Mouse (Mus musculus) gastrocnemius, postnatal 10 days (tissue): ENCODE data around the gene Cass4. TPM values are rescaled to one million over a fixed set of nuclear protein-coding genes. Genes with fewer than 3 reads are reported as not detected.

Experiments
- DNase-seq: peaks from one replicate; pipeline ENCODE4 v3.0.0; 2021; ENCODE audit warnings: mixed read lengths
- total RNA-seq, 2 experiments: library from RNA; stranded (reverse); gene quantifications; 2 replicates each; pipeline ENCODE4 v1.2.3; 2021

Cass4 gene
- total RNA-seq, 2 experiments from 2014 or later = 0.26 to 0.41 TPM

- no peak for DNase-seq
Measured at GRCm38 (mm10) chr2:172390341-172390740, 3.3 kb upstream of the Cass4 start.

GRCm38 (mm10) chr2:172392041-172392521 lies 1.5 kb upstream of the Cass4 start:
- DNase-seq = no peak

- no peak for DNase-seq
Measured at GRCm38 (mm10) chr2:172394052-172394392, 428 bp downstream of the Cass4 start.

GRCm38 (mm10) chr2:172394671-172395070 lies 1.1 kb downstream of the Cass4 start:
- no peak for DNase-seq

- no peak for DNase-seq
Measured at GRCm38 (mm10) chr2:172395961-172396360, 2.4 kb downstream of the Cass4 start.

- no peak for DNase-seq
Measured at GRCm38 (mm10) chr2:172399901-172400300, 6.3 kb downstream of the Cass4 start.

- no peak for DNase-seq
Measured at GRCm38 (mm10) chr2:172401116-172401825, 7.7 kb downstream of the Cass4 start.

GRCm38 (mm10) chr2:172404239-172404638 lies 10.6 kb downstream of the Cass4 start:
- no peak for DNase-seq

- DNase-seq = no peak
Measured at GRCm38 (mm10) chr2:172405011-172405410, 11.4 kb downstream of the Cass4 start.

GRCm38 (mm10) chr2:172406173-172406572 lies 12.6 kb downstream of the Cass4 start:
- no peak for DNase-seq

GRCm38 (mm10) chr2:172407499-172407898 lies 13.9 kb downstream of the Cass4 start:
- DNase-seq = no peak

- DNase-seq = no peak
Measured at GRCm38 (mm10) chr2:172410686-172411085, 17.1 kb downstream of the Cass4 start.

GRCm38 (mm10) chr2:172411091-172411490 lies 17.5 kb downstream of the Cass4 start:
- no peak for DNase-seq

GRCm38 (mm10) chr2:172412454-172412853 lies 18.9 kb downstream of the Cass4 start:
- no peak for DNase-seq

- no peak for DNase-seq
Measured at GRCm38 (mm10) chr2:172413273-172413672, 19.7 kb downstream of the Cass4 start.

GRCm38 (mm10) chr2:172413894-172414293 lies 20.3 kb downstream of the Cass4 start:
- DNase-seq = no peak

GRCm38 (mm10) chr2:172416218-172416617 lies 22.6 kb downstream of the Cass4 start:
- DNase-seq = no peak

GRCm38 (mm10) chr2:172416876-172417275 lies 23.3 kb downstream of the Cass4 start:
- no peak for DNase-seq

- no peak for DNase-seq
Measured at GRCm38 (mm10) chr2:172418208-172418607, 24.6 kb downstream of the Cass4 start.

GRCm38 (mm10) chr2:172430609-172431008 lies 37.0 kb downstream of the Cass4 start:
- no peak for DNase-seq

GRCm38 (mm10) chr2:172433746-172434145 lies 40.2 kb downstream of the Cass4 start:
- DNase-seq = no peak

GRCm38 (mm10) chr2:172437371-172437952 lies 43.9 kb downstream of the Cass4 start:
- DNase-seq = no peak

GRCm38 (mm10) chr2:172439843-172440639 lies 46.4 kb downstream of the Cass4 start, which contains the start of gene Rtf2:
Gene Rtf2, plus strand, starts transcription at chr2:172440556.
- DNase-seq = peak; percentile 99
